Mouse (Mus musculus) regulatory T cell (primary cell): Measurements from ENCODE around the gene Gramd1b.

Experiments
- in situ Hi-C: fragments of 300-600 bp; cut with MboI, MseI; formaldehyde crosslinking; loops from one replicate; pipeline ENCODE4 v1.15.1; 2025; ENCODE audit warnings: high pct_unique_total_duplicates

Gene Gramd1b

GRCm38 (mm10) chr9:40404637-40405036, 126.5 kb downstream of the Gramd1b start:
- in situ Hi-C loops, result no loop called here

- in situ Hi-C loops, result no loop called here
These were observed 127.4 kb downstream of the Gramd1b start for GRCm38 (mm10) chr9:40403750-40404149.

GRCm38 (mm10) chr9:40401818-40402217, 129.4 kb downstream of the Gramd1b start:
- in situ Hi-C loops, result no loop called here

- in situ Hi-C loops, result no loop called here
These were observed 130.3 kb downstream of the Gramd1b start for GRCm38 (mm10) chr9:40400854-40401253.

GRCm38 (mm10) chr9:40400171-40400570, 131.0 kb downstream of the Gramd1b start:
- in situ Hi-C loops, result no loop called here

- in situ Hi-C loops, result no loop called here
These were observed 131.7 kb downstream of the Gramd1b start for GRCm38 (mm10) chr9:40399359-40399932.

- in situ Hi-C loops, result no loop called here
These were observed 133.5 kb downstream of the Gramd1b start for GRCm38 (mm10) chr9:40397471-40398245.

GRCm38 (mm10) chr9:40397036-40397435, 134.1 kb downstream of the Gramd1b start:
- in situ Hi-C loops, result no loop called here

- in situ Hi-C loops, result no loop called here
These were observed 135.0 kb downstream of the Gramd1b start for GRCm38 (mm10) chr9:40396171-40396570.

- in situ Hi-C loops, result no loop called here
These were observed 139.1 kb downstream of the Gramd1b start for GRCm38 (mm10) chr9:40391852-40392695.

- in situ Hi-C loops, result no loop called here
These were observed 139.8 kb downstream of the Gramd1b start for GRCm38 (mm10) chr9:40391359-40391758.

- in situ Hi-C loops, result no loop called here
These were observed 140.3 kb downstream of the Gramd1b start for GRCm38 (mm10) chr9:40390904-40391303.

GRCm38 (mm10) chr9:40390396-40390760, 140.8 kb downstream of the Gramd1b start:
- in situ Hi-C loops, result no loop called here

- in situ Hi-C loops, result no loop called here
These were observed 141.4 kb downstream of the Gramd1b start for GRCm38 (mm10) chr9:40389669-40390395.

GRCm38 (mm10) chr9:40389175-40389574, 142.0 kb downstream of the Gramd1b start:
- in situ Hi-C loops, result no loop called here

- in situ Hi-C loops, result no loop called here
These were observed 146.4 kb downstream of the Gramd1b start for GRCm38 (mm10) chr9:40384781-40385180.

- in situ Hi-C loops, result no loop called here
These were observed 148.7 kb downstream of the Gramd1b start for GRCm38 (mm10) chr9:40382508-40382907.

GRCm38 (mm10) chr9:40381416-40382411, 149.5 kb downstream of the Gramd1b start:
- in situ Hi-C loops, result no loop called here

- in situ Hi-C loops, result no loop called here
These were observed 154.3 kb downstream of the Gramd1b start for GRCm38 (mm10) chr9:40376711-40377410.

GRCm38 (mm10) chr9:40376139-40376541, 155.0 kb downstream of the Gramd1b start:
- in situ Hi-C loops, result no loop called here
